Mouse (Mus musculus) cerebellum, adult 11 months (tissue): Measurements from ENCODE around the gene Fabp6.

Experiments
- DNase-seq: peaks from one replicate; pipeline ENCODE4 v3.0.0; 2022

The Fabp6 gene

GRCm38 (mm10) chr11:43589530-43590072 lies 11.7 kb downstream of the Fabp6 start:
- DNase-seq = no peak

GRCm38 (mm10) chr11:43586324-43587090 lies 14.8 kb downstream of the Fabp6 start, which contains the start of gene 4933415A04Rik:
Gene 4933415A04Rik, plus strand, starts transcription at chr11:43587040.
- DNase-seq = peak; percentile 68

- DNase-seq = no peak
Observed at GRCm38 (mm10) chr11:43585211-43586005, 15.9 kb downstream of the Fabp6 start.

DNA sequence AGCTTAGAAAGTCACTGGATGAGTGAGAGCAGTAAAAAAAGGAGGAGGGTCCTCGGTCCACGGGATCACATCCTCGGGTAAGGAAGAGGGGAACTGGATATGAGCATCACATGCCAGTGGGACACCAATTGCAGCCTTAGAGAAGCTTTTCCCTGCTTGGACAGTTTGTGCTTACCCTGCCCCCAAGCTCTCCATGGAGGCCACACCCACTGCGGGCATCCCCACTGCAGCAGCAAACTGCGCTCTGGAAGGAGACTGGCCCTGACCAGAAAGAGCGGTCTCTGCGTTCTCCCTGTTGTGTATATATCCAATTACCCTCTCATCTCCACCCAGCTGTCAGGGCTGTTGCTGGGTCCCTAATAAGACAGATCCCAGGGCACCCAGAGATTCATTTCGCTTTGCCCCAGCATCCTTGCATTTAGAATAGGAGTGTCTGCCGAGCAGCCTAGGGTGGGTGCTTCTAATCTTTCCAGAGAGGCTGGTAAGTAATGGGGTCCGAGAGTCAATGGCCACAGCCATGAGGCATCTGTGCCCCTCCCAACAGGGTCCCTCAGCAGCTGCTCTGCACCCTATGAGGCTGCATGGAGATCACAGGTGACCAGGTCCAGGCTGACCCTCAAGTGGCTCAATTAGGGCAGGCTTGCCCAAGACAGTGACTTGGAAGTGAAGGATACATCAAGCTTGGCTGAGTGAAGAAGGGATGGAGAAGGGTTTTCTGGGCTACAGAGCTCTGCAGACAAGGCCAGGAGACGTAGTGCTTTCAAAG lies 23.4 kb downstream of the Fabp6 start:
- no peak for DNase-seq

DNA sequence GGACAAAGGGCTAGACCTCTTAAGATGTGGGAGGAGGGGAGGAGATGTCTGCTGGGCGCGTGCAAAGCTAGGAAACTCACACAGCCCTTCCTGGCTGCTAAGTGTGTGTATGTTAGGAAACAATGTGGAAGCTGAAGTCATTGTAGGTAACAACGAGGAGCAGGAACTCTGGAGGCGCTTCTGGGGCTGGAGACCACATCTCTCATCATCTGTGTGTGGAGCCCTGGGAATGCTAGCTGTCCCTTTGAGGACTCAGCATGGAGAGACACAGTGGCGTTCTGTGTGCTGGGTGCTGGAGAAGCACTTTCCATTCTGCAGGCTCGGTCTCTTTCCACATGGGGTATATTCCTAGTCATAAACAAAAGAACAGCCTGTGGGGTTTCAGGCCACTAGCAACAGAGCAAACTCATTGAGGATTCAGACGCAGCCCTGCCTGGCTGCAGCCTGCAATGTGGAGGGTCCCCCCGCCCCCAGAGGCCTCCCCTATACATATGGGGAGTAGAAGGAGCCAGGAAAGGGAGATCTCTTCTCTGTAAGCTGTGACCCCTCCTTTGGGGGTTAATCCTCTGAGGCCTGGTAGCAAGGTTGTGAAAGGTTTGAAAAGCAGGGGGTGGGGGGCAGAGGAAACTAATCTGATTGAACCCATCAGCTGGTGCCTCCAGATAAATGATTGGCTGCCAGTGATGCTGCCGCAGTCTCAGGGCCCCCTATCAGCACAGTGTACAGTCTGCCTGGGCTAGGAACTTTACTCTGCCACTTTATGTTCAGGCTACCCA lies 25.8 kb downstream of the Fabp6 start:
- DNase-seq = no peak

- DNase-seq = no peak
Observed at GRCm38 (mm10) chr11:43575061-43575375, 26.3 kb downstream of the Fabp6 start.

GRCm38 (mm10) chr11:43569595-43569994 lies 31.7 kb downstream of the Fabp6 start:
- peak; percentile 88 for DNase-seq

DNA sequence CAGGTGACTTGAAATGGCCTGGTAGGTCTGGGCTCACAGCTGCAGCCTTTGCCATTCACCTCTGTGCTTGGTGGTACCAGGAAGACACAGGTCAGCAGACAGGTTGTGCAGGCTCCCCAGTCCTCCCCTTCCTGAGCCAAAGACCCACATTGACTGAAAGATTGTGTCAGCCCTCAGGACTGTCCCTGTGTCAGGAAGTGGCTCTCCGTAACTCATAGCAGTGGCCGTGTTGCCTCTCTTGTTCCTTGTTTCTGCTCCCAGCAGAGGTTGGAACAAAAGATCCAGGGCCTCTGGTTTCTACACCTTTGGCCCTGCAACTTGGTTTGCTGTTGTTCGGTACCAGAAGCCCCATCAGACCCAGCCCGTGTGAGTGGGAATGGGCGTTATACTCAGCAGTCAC lies 32.2 kb downstream of the Fabp6 start:
- no peak for DNase-seq

- peak; percentile 27 for DNase-seq
Observed at GRCm38 (mm10) chr11:43568263-43568662, 33.1 kb downstream of the Fabp6 start.

- DNase-seq = no peak
Observed at GRCm38 (mm10) chr11:43566696-43567095, 34.6 kb downstream of the Fabp6 start.

DNA sequence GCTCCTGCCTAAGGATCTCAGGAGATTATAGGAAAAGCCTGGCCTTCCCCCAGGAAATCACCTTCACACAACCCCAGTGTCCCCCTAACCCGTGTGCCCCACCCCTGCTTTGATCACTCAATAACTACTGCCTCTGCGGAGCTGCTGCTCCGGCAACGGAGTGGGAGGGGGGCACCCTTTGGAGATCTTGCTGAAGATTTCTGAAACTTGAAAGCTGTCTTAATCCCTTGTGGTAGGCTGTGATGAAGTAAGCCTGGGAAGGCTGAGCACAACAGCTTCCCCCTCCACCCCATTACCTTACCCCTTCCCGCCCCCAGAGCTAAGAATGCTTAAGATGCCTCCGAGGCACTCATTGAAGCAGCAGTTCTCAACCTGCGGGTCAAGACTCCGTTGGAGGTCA lies 35.5 kb downstream of the Fabp6 start:
- no peak for DNase-seq

DNA sequence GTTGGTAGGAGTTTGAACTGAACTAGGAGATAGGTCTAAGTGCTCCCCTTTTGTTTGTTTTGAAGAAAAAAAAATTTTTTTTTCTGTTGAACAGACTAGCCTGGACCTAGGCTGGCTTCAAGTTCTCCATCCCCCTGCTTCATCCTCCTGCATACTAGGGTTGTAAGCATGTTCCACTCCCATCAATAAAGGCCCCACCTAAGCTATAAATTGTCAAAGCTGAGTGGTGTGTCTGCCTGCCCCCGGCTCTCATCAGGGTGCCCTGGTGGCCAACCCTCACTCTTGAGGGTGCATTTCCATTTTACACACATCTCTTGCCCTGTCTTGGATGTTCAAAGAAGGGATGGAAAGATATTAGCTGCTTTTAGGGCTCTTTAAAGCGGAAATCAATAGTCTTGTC lies 35.9 kb downstream of the Fabp6 start:
- DNase-seq = no peak

DNA sequence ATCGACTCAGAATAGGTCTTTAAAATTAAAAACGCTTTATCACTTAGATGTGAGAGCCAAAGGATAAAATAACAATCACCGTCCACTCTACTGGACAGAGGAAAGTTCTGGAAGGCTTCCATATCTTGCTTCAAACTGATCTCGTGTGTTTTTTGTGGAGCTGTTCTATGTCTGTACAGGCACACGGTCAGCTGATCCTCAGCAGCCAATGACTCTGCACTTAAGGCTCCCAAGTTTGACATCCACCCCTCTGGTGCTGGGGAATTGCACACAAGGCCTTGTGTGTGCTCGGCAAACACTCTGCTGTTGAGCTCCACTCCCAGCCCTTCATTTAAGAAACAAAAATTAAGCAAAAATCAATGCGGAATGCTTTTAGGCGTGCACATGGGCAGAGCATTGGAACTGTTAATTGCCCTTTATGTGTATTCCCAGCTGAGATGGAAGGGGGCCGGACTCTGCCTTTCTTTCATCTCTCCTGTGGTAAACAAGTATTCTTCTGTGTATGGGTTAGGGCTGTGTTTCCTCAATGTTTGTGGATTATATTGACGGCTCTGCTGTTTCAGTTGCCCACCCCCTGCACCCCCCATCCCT lies 37.6 kb downstream of the Fabp6 start:
- DNase-seq = no peak

DNA sequence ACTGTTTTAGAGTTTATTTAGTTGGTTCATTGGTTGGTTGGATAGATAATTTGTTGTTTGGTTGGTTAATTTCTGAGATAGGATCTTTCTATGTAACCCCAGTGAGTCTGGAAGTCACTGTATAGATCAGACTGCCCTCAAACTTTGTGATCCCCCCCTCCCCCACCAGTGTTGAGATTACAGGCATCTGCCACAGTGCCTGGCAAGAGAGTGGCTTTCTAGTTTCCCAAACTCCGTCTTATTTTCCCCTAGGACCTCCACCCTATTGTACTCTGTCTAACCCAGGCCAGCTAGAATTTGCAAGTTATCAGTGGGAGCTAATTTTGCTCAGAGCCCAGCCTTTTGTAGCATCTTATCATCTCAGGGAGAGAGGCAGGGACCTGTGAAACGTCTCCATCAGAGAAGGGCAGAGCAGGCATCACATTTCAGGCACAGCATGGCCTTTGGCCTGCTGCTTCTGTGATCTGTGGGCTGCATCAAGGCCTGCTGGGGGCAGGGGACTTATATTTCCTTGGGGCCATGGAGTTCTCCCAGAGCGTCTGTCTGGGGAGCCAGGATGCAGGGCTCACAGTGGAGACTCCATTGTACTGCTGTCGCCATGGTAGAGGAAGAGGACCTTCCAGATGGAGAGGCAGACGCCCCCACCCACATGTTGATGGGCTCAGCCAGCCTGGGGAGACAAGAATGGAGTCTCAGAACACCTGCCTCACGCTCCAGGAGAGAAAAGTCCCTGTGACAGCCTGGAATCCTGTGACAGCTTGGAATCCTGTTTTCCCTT lies 41.6 kb downstream of the Fabp6 start:
- no peak for DNase-seq

DNA sequence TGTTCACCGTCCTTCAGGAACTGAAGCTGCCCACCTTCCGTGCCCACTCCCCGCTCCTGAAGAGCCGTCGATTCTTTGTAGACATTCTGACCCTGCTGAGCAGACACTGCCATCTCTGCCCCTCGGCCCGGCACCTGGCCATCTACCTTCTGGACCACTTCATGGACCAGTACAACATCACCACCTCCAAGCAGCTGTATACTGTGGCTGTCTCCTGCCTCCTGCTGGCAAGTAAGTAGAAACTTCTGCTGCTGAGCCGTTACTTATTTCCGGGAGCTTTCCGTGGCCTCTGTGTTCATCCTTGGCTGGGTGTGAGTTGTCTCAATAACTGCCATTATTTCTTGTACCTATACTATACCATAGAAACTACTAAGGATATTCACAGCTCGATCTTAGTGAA lies 44.8 kb downstream of the Fabp6 start:
- no peak for DNase-seq

DNA sequence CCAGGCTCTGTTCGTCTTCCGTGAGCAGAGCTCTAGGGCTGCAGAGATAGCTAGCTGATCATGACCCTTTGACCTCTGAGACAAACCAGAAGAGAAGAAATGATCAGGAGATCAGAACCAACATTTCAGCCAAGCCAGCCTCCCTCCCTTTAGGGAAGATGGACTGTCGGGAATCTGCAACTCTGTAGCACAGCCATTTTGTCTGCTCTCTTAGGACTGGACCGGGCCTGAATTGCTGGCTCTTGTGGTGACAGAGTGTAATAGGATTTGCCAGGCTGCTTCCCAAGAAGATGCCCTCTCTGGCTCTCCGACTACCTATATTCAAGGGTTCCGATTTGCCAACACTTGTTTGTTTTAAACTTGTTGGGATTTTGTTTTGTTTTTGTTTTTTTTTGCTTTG lies 48.7 kb downstream of the Fabp6 start:
- DNase-seq = no peak

GRCm38 (mm10) chr11:43551756-43552155 lies 49.6 kb downstream of the Fabp6 start:
- no peak for DNase-seq

DNA sequence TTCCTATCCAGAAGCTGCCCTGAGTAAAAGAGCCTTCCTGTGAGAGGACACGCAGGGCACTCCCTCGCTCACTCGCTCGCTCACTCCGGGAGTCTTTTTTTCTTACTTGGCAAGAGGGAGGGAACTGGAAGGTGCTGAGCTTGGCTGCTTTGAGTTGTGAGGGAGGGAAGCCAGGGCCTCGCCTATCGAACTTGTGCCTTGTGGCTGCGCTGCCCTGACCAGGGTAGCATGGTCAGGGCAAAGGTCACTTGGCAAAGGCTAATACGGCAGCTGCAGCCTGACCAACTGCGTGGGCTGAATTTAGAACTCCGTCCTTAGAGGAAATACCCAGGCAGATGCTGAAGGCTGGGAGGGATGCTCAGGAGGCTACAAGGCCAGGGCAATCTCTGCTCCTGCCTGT lies 51.6 kb downstream of the Fabp6 start:
- no peak for DNase-seq

DNA sequence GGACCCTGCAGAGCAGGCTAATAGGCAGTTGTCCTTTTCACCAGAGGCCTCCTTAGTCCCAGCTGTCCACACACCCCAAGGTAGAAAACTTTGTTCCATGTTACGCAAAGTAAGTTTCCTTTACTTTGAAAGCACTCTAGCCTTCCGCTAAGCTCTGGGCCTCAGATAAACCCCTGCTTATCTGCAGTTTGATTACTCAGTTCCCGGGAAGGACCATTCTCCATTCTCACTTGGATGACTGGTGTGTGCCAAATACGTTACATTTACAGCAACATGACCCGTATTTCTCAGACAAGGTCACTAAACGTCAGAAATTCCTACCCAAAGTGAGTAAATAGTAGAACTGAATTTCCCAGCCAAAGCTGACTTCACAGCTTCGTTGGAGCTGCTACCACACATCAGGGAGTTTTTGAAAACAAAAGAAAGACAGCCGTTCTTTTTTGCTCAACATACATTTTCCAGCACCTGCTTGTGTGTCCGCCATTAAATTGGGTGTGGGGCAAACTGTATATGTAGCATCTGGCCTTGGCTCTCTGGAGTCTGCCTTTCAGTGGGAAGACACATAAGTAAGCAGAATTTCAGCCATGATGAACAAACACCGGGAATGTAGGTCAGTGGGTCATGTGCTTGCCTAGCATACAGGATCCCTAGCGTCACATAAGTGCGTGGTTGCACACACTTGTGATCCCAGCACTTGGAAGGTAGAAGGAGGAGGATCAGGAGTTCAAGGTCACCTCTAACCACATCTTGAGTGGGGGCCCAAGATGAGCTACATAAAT lies 52.5 kb downstream of the Fabp6 start:
- DNase-seq = no peak

GRCm38 (mm10) chr11:43548148-43548547 lies 53.2 kb downstream of the Fabp6 start:
- DNase-seq = peak; percentile 78
